Mouse (Mus musculus) forebrain, embryonic 10.5 days (tissue): ENCODE measurements around the gene Fzd5. TPM values are rescaled to one million over a fixed set of nuclear protein-coding genes. Genes with fewer than 3 reads are reported as not detected.
A peak's percentile ranks its signal among the peaks of the same experiment; 100 is the strongest.

ENCODE experiments used
- DNase-seq: peaks from one replicate; pipeline ENCODE4 v3.0.0-alpha.2; 2017; ENCODE audit warnings: low spot score; ENCODE audit errors: extremely low spot score
- H3K27ac ChIP-seq: fragments of 300-500 bp; sonication (generic); 2 replicates; pipeline ENCODE4 v1.5.1; 2016; ENCODE audit warnings: mild to moderate bottlenecking
- H3K27me3 ChIP-seq: fragments of 300-500 bp; sonication (generic); 2 replicates; pipeline ENCODE4 v1.6.1; 2016; ENCODE audit warnings: mild to moderate bottlenecking; ENCODE audit not compliant: poor library complexity, severe bottlenecking
- H3K36me3 ChIP-seq: fragments of 300-500 bp; sonication (generic); replicated peaks from 2 replicates; pipeline ENCODE4 v1.6.1; 2016; ENCODE audit warnings: mild to moderate bottlenecking, moderate library complexity
- H3K4me1 ChIP-seq: fragments of 300-500 bp; sonication (generic); 2 replicates; pipeline ENCODE4 v1.6.1; 2016
- H3K4me3 ChIP-seq: fragments of 300-500 bp; sonication (generic); 2 replicates; pipeline ENCODE4 v1.5.1; 2016; ENCODE audit warnings: mild to moderate bottlenecking, moderate library complexity
- H3K9me3 ChIP-seq: fragments of 300-500 bp; sonication (generic); 2 replicates; pipeline ENCODE4 v1.6.1; 2016; ENCODE audit warnings: mild to moderate bottlenecking, moderate library complexity
- WGBS: fragments of 180-500 bp; shearing (Covaris S2); methylation state at CpG from one replicate; pipeline ENCODE4 v1.1.7; 2016; 5-methylcytosine and 5-hydroxymethylcytosine counted together
- polyA plus RNA-seq: library from polyadenylated mRNA; unstranded; fragments of >200 nt; fragmentation: Nextera tagmentation; extraction: Ambion mirVana; gene quantifications from 2 replicates; pipeline ENCODE4 v1.2.1, GENCODE M21; 2016

Gene Fzd5
- polyA plus RNA-seq, result 1.4 and 2.3 TPM in 2 replicates

- Histone ChIP-seq H3K4me3 (peak within 1 kb of the TSS; percentile 74), H3K9me3 (no peaks in the 10 kb centered on the region), H3K27me3 (peaks cover 74% of the 10 kb centered on the region), H3K4me1 (peaks cover 68% of the 10 kb centered on the region), H3K27ac (peak within 1 kb of the TSS; percentile 85), H3K36me3 (no peaks in the 10 kb centered on the region)
- under 1% methylated on average over 70 of the region's 73 CpGs for WGBS
- peak; percentile 93 for DNase-seq
Measured at GRCm38 (mm10) chr1:64737502-64738179, at the start of gene Fzd5. Fzd5 (minus strand) TSS chr1:64737751.

GRCm38 (mm10) chr1:64779863-64780262 is 42.3 kb upstream of the Fzd5 start:
- peak; percentile 62 for DNase-seq
- H3K4me3 ChIP-seq, result peak overlapping the region; percentile 32
- H3K9me3 ChIP-seq, result no peaks in the 10 kb centered on the region
- peak overlapping the region; percentile 82 for H3K27ac ChIP-seq
- H3K36me3 ChIP-seq, result no peaks in the 10 kb centered on the region
- peaks cover 87% of the 10 kb centered on the region for H3K27me3 ChIP-seq
- peaks cover 26% of the 10 kb centered on the region for H3K4me1 ChIP-seq
- WGBS, result 20% methylated on average over 12 of the region's 12 CpGs

- H3K9me3 ChIP-seq, result no peaks in the 10 kb centered on the region
- H3K4me3 ChIP-seq, result peak overlapping the region; percentile 32
- H3K36me3 ChIP-seq, result no peaks in the 10 kb centered on the region
- DNase-seq, result peak; percentile 35
- peak overlapping the region; percentile 82 for H3K27ac ChIP-seq
- H3K27me3 ChIP-seq, result peaks cover 87% of the 10 kb centered on the region
- 14% methylated on average over 5 of the region's 5 CpGs for WGBS
- H3K4me1 ChIP-seq, result peaks cover 26% of the 10 kb centered on the region
Measured at GRCm38 (mm10) chr1:64779415-64779814, 41.9 kb upstream of the Fzd5 start.

GRCm38 (mm10) chr1:64773305-64773704 is 35.8 kb upstream of the Fzd5 start:
- Histone ChIP-seq H3K9me3 (no peaks in the 10 kb centered on the region), H3K4me3 (no peak overlapping the region), H3K4me1 (peaks cover 12% of the 10 kb centered on the region), H3K27ac (no peak overlapping the region), H3K27me3 (peaks cover 64% of the 10 kb centered on the region), H3K36me3 (no peaks in the 10 kb centered on the region)
- DNase-seq, result no peak
- 67% methylated on average over 4 of the region's 4 CpGs for WGBS

- Histone ChIP-seq H3K27me3 (peaks cover 33% of the 10 kb centered on the region), H3K36me3 (no peaks in the 10 kb centered on the region), H3K9me3 (no peaks in the 10 kb centered on the region), H3K4me3 (no peak overlapping the region), H3K27ac (no peak overlapping the region), H3K4me1 (peaks cover 12% of the 10 kb centered on the region)
- no peak for DNase-seq
- WGBS, result 56% methylated on average over 6 of the region's 6 CpGs
Measured at GRCm38 (mm10) chr1:64770169-64770568, 32.6 kb upstream of the Fzd5 start.

GRCm38 (mm10) chr1:64761646-64762045 is 24.1 kb upstream of the Fzd5 start:
- no peak for DNase-seq
- H3K27me3 ChIP-seq, result peaks cover 4% of the 10 kb centered on the region; the same call in 1 of the 2 replicates
- H3K4me1 ChIP-seq, result no peaks in the 10 kb centered on the region
- no peaks in the 10 kb centered on the region for H3K9me3 ChIP-seq
- no peaks in the 10 kb centered on the region for H3K36me3 ChIP-seq
- no peak overlapping the region for H3K4me3 ChIP-seq
- no peak overlapping the region for H3K27ac ChIP-seq
- WGBS, result 83% methylated on average over 4 of the region's 4 CpGs

- WGBS, result 87% methylated on average over 5 of the region's 5 CpGs
- DNase-seq, result no peak
- H3K27ac ChIP-seq, result no peak overlapping the region
- H3K4me3 ChIP-seq, result no peak overlapping the region
- no peaks in the 10 kb centered on the region for H3K4me1 ChIP-seq
- H3K9me3 ChIP-seq, result no peaks in the 10 kb centered on the region
- H3K36me3 ChIP-seq, result no peaks in the 10 kb centered on the region
- H3K27me3 ChIP-seq, result peaks cover 4% of the 10 kb centered on the region; the same call in 1 of the 2 replicates
Measured at GRCm38 (mm10) chr1:64757766-64758165, 20.2 kb upstream of the Fzd5 start.

GRCm38 (mm10) chr1:64757254-64757653 is 19.7 kb upstream of the Fzd5 start:
- no peaks in the 10 kb centered on the region for H3K36me3 ChIP-seq
- no peaks in the 10 kb centered on the region for H3K4me1 ChIP-seq
- H3K27me3 ChIP-seq, result peaks cover 4% of the 10 kb centered on the region; the same call in 1 of the 2 replicates
- no peaks in the 10 kb centered on the region for H3K9me3 ChIP-seq
- WGBS, result 30% methylated on average over 2 of the region's 2 CpGs
- no peak for DNase-seq
- H3K27ac ChIP-seq, result no peak overlapping the region
- no peak overlapping the region for H3K4me3 ChIP-seq

GRCm38 (mm10) chr1:64756640-64757030 is 19.1 kb upstream of the Fzd5 start:
- peaks cover 4% of the 10 kb centered on the region; the same call in 1 of the 2 replicates for H3K27me3 ChIP-seq
- H3K36me3 ChIP-seq, result no peaks in the 10 kb centered on the region
- no peak overlapping the region for H3K27ac ChIP-seq
- no peak overlapping the region for H3K4me3 ChIP-seq
- DNase-seq, result no peak
- no peaks in the 10 kb centered on the region for H3K4me1 ChIP-seq
- WGBS, result 83% methylated on average over 10 of the region's 10 CpGs
- no peaks in the 10 kb centered on the region for H3K9me3 ChIP-seq

- DNase-seq, result no peak
- Histone ChIP-seq H3K4me3 (no peak overlapping the region), H3K9me3 (no peaks in the 10 kb centered on the region), H3K27ac (no peak overlapping the region), H3K27me3 (peaks cover 4% of the 10 kb centered on the region; the same call in 1 of the 2 replicates), H3K4me1 (no peaks in the 10 kb centered on the region), H3K36me3 (no peaks in the 10 kb centered on the region)
- 71% methylated on average over 7 of the region's 7 CpGs for WGBS
Measured at GRCm38 (mm10) chr1:64755971-64756639, 18.6 kb upstream of the Fzd5 start.

GRCm38 (mm10) chr1:64754658-64755057 is 17.1 kb upstream of the Fzd5 start:
- Histone ChIP-seq H3K36me3 (no peaks in the 10 kb centered on the region), H3K27ac (no peak overlapping the region; the same call in 1 of the 2 replicates), H3K27me3 (peaks cover 4% of the 10 kb centered on the region; the same call in 1 of the 2 replicates), H3K4me3 (no peak overlapping the region), H3K9me3 (no peaks in the 10 kb centered on the region), H3K4me1 (no peaks in the 10 kb centered on the region)
- 93% methylated on average over 5 of the region's 5 CpGs for WGBS
- DNase-seq, result no peak

GRCm38 (mm10) chr1:64753668-64754067 is 16.1 kb upstream of the Fzd5 start:
- no peak for DNase-seq
- 73% methylated on average over 7 of the region's 7 CpGs for WGBS

GRCm38 (mm10) chr1:64753109-64753508 is 15.6 kb upstream of the Fzd5 start:
- Histone ChIP-seq H3K27ac (no peak overlapping the region), H3K36me3 (no peaks in the 10 kb centered on the region), H3K4me3 (no peak overlapping the region), H3K4me1 (no peaks in the 10 kb centered on the region), H3K9me3 (no peaks in the 10 kb centered on the region), H3K27me3 (peaks cover 6% of the 10 kb centered on the region; the same call in 1 of the 2 replicates)
- WGBS, result 94% methylated on average over 8 of the region's 8 CpGs
- DNase-seq, result no peak

More at GRCm38 (mm10) chr1:64753668-64754067, 16.1 kb upstream of the Fzd5 start:
- peaks cover 4% of the 10 kb centered on the region; the same call in 1 of the 2 replicates for H3K27me3 ChIP-seq
- no peaks in the 10 kb centered on the region for H3K36me3 ChIP-seq
- H3K4me1 ChIP-seq, result no peaks in the 10 kb centered on the region
- no peak overlapping the region for H3K27ac ChIP-seq
- no peaks in the 10 kb centered on the region for H3K9me3 ChIP-seq
- H3K4me3 ChIP-seq, result no peak overlapping the region
